Mouse (Mus musculus): Measurements from ENCODE around the gene Pced1b.
"Not testable (repeated sequence)": the region's sequence is repeated elsewhere in the genome, so short reads cannot be mapped to it uniquely, and the experiment has no call there.

Gene Pced1b

GRCm38 (mm10) chr15:97374845-97375720 lies 128.2 kb downstream of the Pced1b start:
- DNase-seq = no peak

- no peak for DNase-seq
These were observed 129.3 kb downstream of the Pced1b start for GRCm38 (mm10) chr15:97376081-97376742.

- no peak for DNase-seq
These were observed 129.9 kb downstream of the Pced1b start for GRCm38 (mm10) chr15:97376792-97377222.

- DNase-seq = no peak
These were observed 131.2 kb downstream of the Pced1b start for GRCm38 (mm10) chr15:97378061-97378460.

GRCm38 (mm10) chr15:97379489-97380304 lies 132.8 kb downstream of the Pced1b start:
- no peak for DNase-seq

GRCm38 (mm10) chr15:97382567-97382966 lies 135.7 kb downstream of the Pced1b start:
- DNase-seq = no peak

- DNase-seq = no peak
These were observed 136.7 kb downstream of the Pced1b start for GRCm38 (mm10) chr15:97383523-97384141.

GRCm38 (mm10) chr15:97384170-97385018 lies 137.5 kb downstream of the Pced1b start:
- DNase-seq = no peak

- not testable (repeated sequence) for DNase-seq
These were observed 138.3 kb downstream of the Pced1b start for GRCm38 (mm10) chr15:97385174-97385573.

- DNase-seq = no peak
These were observed 140.9 kb downstream of the Pced1b start for GRCm38 (mm10) chr15:97387793-97388192.

GRCm38 (mm10) chr15:97389577-97389976 lies 142.7 kb downstream of the Pced1b start:
- no peak for DNase-seq

GRCm38 (mm10) chr15:97390778-97391177 lies 143.9 kb downstream of the Pced1b start:
- DNase-seq = no peak

- DNase-seq = no peak
These were observed 144.5 kb downstream of the Pced1b start for GRCm38 (mm10) chr15:97391436-97391835.

GRCm38 (mm10) chr15:97394561-97394960 lies 147.7 kb downstream of the Pced1b start:
- no peak for DNase-seq

GRCm38 (mm10) chr15:97396586-97397299 lies 149.8 kb downstream of the Pced1b start:
- no peak for DNase-seq

- no peak for DNase-seq
These were observed 150.9 kb downstream of the Pced1b start for GRCm38 (mm10) chr15:97397793-97398192.

GRCm38 (mm10) chr15:97400866-97401265 lies 154.0 kb downstream of the Pced1b start:
- DNase-seq = no peak

- DNase-seq = no peak
These were observed 157.6 kb downstream of the Pced1b start for GRCm38 (mm10) chr15:97404483-97404882.

- DNase-seq = no peak
These were observed 158.1 kb downstream of the Pced1b start for GRCm38 (mm10) chr15:97404998-97405397.

- no peak for DNase-seq
These were observed 159.2 kb downstream of the Pced1b start for GRCm38 (mm10) chr15:97406105-97406504.

Measured in retina, postnatal 1 day (tissue).